Mouse (Mus musculus) midbrain, postnatal 0 days (tissue): ENCODE data around the gene Cdc42bpb. TPM values are rescaled to one million over a fixed set of nuclear protein-coding genes. Genes with fewer than 3 reads are reported as not detected.

Source experiments
- ATAC-seq: fragments of 200-750 bp; cut with Nextera tagmentation; 2 replicates; pipeline ENCODE4 v1.8.0; 2017; ENCODE audit warnings: moderate number of reproducible peaks, mild to moderate bottlenecking, moderate TSS enrichment, moderate library complexity; ENCODE audit not compliant: low FRiP score
- DNase-seq: peaks from one replicate; pipeline ENCODE4 v3.0.0-alpha.2; 2015; ENCODE audit warnings: low spot score
- H3K27ac ChIP-seq: fragments of 300-500 bp; sonication (generic); 2 replicates; pipeline ENCODE4 v1.5.1; 2014; ENCODE audit warnings: low read depth, mild to moderate bottlenecking, low read length, mixed read lengths
- H3K27me3 ChIP-seq: fragments of 300-500 bp; sonication (generic); 2 replicates; pipeline ENCODE4 v1.6.1; 2014; ENCODE audit warnings: low read length, control low read depth, mixed read lengths; ENCODE audit not compliant: insufficient read depth
- H3K36me3 ChIP-seq: fragments of 300-500 bp; sonication (generic); 2 replicates; pipeline ENCODE4 v1.6.1; 2014; ENCODE audit warnings: low read length, control low read depth, mixed read lengths; ENCODE audit not compliant: insufficient read depth
- H3K4me1 ChIP-seq: fragments of 300-500 bp; sonication (generic); 2 replicates; pipeline ENCODE4 v1.6.1; 2014; ENCODE audit warnings: mild to moderate bottlenecking, control low read depth, antibody characterized with exemption, low read length, mixed read lengths; ENCODE audit not compliant: insufficient read depth
- H3K4me2 ChIP-seq: fragments of 300-500 bp; sonication (generic); 2 replicates; pipeline ENCODE4 v1.6.1; 2014; ENCODE audit warnings: low read depth, mild to moderate bottlenecking, low read length, mixed read lengths; ENCODE audit not compliant: poor library complexity, severe bottlenecking
- H3K4me3 ChIP-seq: fragments of 300-500 bp; sonication (generic); 2 replicates; pipeline ENCODE4 v1.5.1; 2014; ENCODE audit warnings: low read depth, mild to moderate bottlenecking, low read length, moderate library complexity
- H3K9ac ChIP-seq: fragments of 300-500 bp; sonication (generic); replicated peaks from 2 replicates; pipeline ENCODE4 v1.6.1; 2014; ENCODE audit warnings: mild to moderate bottlenecking, low read length, moderate library complexity, mixed read lengths; ENCODE audit not compliant: poor library complexity, severe bottlenecking
- H3K9me3 ChIP-seq: fragments of 300-500 bp; sonication (generic); 2 replicates; pipeline ENCODE4 v1.6.1; 2016; ENCODE audit warnings: low read length, control low read depth
- CTCF ChIP-seq: IDR thresholded peaks from 2 replicates; pipeline ENCODE4 v1.5.1; 2016; ENCODE audit warnings: antibody characterized with exemption, mild to moderate bottlenecking
- WGBS: fragments of 180-500 bp; shearing (Covaris S2); extraction: QIAGEN DNeasy Blood & Tissue Kit; methylation state at CpG from one replicate; pipeline ENCODE4 v1.1.7; 2014; 5-methylcytosine and 5-hydroxymethylcytosine counted together
- polyA plus RNA-seq: library from polyadenylated mRNA; unstranded; fragments of >200 nt; fragmentation: Nextera tagmentation; extraction: Ambion mirVana; gene quantifications from 2 replicates; pipeline ENCODE4 v1.2.1, GENCODE M21; 2015
- total RNA-seq: library from RNA; depleted of rRNA; stranded (reverse); fragments of >200 nt; gene quantifications from 2 replicates; pipeline ENCODE4 v1.2.3, GENCODE M21; 2014; rRNA removed

The Cdc42bpb gene
- total and polyA plus RNA-seq, 2 experiments from 2014 or later: 35.4 to 259 TPM

DNA sequence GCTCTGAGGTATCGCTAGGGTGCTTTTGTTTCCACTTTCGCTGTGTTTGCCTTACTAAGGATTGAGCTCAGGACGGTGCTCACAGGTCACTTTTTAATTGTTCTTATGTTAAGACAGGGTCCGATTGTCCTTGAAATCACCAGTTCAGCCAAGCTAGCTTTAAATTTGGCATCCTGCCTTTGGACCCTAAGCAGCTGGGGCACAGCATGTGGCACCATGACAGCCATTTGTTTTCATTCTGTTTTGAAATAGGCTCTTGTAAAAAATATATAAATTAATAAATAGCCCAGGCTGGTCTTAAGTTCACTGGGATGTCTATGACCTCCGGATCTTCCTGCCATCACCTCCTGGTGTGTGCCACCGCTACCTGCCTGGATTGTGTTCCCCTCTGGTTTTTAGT is 132.4 kb downstream of the Cdc42bpb start:
- Histone ChIP-seq H3K27ac (no peak overlapping the region), H3K36me3 (peaks cover 39% of the 10 kb centered on the region), H3K27me3 (no peaks in the 10 kb centered on the region), H3K9ac (no peak overlapping the region), H3K9me3 (no peaks in the 10 kb centered on the region), H3K4me3 (no peak overlapping the region), H3K4me1 (no peaks in the 10 kb centered on the region), H3K4me2 (no peak overlapping the region)
- DNase-seq: peak; percentile 29
- ATAC-seq: no peak
- WGBS: 74% methylated on average over 6 of the region's 6 CpGs
- TF ChIP-seq CTCF: no peak

DNA sequence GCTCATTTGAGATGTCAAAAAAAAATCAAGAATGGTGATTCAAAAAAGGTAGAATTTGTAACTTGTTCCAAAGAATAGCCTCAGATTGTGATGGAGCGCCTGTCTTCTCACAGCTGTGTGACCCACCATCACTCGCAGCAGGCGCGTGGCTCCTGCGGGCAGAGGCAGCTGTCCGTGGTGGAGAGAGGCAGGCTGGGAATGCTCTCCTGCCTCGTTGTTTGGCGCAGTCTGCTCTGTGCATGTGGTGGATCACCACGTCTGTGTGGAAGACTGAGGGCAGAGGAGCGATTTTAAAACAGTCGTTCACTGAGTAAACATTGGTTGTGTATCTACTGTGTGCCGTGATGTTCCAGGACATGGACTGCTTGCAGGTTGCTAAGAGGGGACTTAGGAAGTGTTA is 133.8 kb downstream of the Cdc42bpb start:
- ATAC-seq (no peak), DNase-seq (no peak)
- Histone ChIP-seq H3K9me3 (no peaks in the 10 kb centered on the region), H3K27me3 (no peaks in the 10 kb centered on the region), H3K9ac (no peak overlapping the region), H3K4me2 (no peak overlapping the region), H3K36me3 (peaks cover 38% of the 10 kb centered on the region), H3K27ac (no peak overlapping the region), H3K4me1 (no peaks in the 10 kb centered on the region), H3K4me3 (no peak overlapping the region)
- no peak for TF ChIP-seq CTCF
- 94% methylated on average over 12 of the region's 12 CpGs for WGBS

Other genes with a start within 250 kb of the Cdc42bpb start
- gene Traf3, start 211.3 kb downstream of the Cdc42bpb start, total RNA-seq: 39.1 and 40.2 TPM in 2 replicates
- 13.0 and 14.9 TPM in 2 replicates for gene Traf3, start 211.3 kb downstream of the Cdc42bpb start, polyA plus RNA-seq
- gene 4930595D18Rik, start 193.2 kb downstream of the Cdc42bpb start, total RNA-seq: not detected in 2 replicates
- 0.20 TPM in 1 of 2 replicates, not detected in the other for gene 4930595D18Rik, start 193.2 kb downstream of the Cdc42bpb start, polyA plus RNA-seq
- 45.2 and 65.8 TPM in 2 replicates for gene Amn, start 106.6 kb downstream of the Cdc42bpb start, total RNA-seq
- 82.7 and 101 TPM in 2 replicates for gene Amn, start 106.6 kb downstream of the Cdc42bpb start, polyA plus RNA-seq
- 4.4 and 6.4 TPM in 2 replicates for gene Lbhd2, start 29.1 kb upstream of the Cdc42bpb start, total RNA-seq
- gene Lbhd2, start 29.1 kb upstream of the Cdc42bpb start, polyA plus RNA-seq: 18.2 and 19.9 TPM in 2 replicates
- gene Exoc3l4, start 39.3 kb upstream of the Cdc42bpb start, total RNA-seq: 2.4 and 3.3 TPM in 2 replicates
- gene Exoc3l4, start 39.3 kb upstream of the Cdc42bpb start, polyA plus RNA-seq: 1.7 and 2.8 TPM in 2 replicates
- 1.5 and 3.8 TPM in 2 replicates for gene Tnfaip2, start 64.8 kb upstream of the Cdc42bpb start, total RNA-seq
- 0.38 and 0.49 TPM in 2 replicates for gene Tnfaip2, start 64.8 kb upstream of the Cdc42bpb start, polyA plus RNA-seq
- gene Gm266, start 108.1 kb upstream of the Cdc42bpb start, total RNA-seq: 9.6 and 12.6 TPM in 2 replicates
- 8.4 and 9.7 TPM in 2 replicates for gene Gm266, start 108.1 kb upstream of the Cdc42bpb start, polyA plus RNA-seq
- 283 and 376 TPM in 2 replicates for gene Eif5, start 160.3 kb upstream of the Cdc42bpb start, total RNA-seq
- 552 and 640 TPM in 2 replicates for gene Eif5, start 160.3 kb upstream of the Cdc42bpb start, polyA plus RNA-seq
- gene Mark3, start 196.8 kb upstream of the Cdc42bpb start, total RNA-seq: 112 and 141 TPM in 2 replicates
- 31.8 and 41.3 TPM in 2 replicates for gene Mark3, start 196.8 kb upstream of the Cdc42bpb start, polyA plus RNA-seq